Mouse (Mus musculus) hindbrain, embryonic 15.5 days (tissue): ENCODE measurements around the gene Prom2. TPM values are rescaled to one million over a fixed set of nuclear protein-coding genes. Genes with fewer than 3 reads are reported as not detected.

Source experiments
- ATAC-seq: fragments of 200-750 bp; cut with Nextera tagmentation; 2 replicates; pipeline ENCODE4 v1.8.0; 2017; ENCODE audit warnings: low read depth, moderate number of reproducible peaks, moderate TSS enrichment; ENCODE audit not compliant: low FRiP score
- H3K27ac ChIP-seq: fragments of 300-500 bp; sonication (generic); replicated peaks from 2 replicates; pipeline ENCODE4 v1.5.1; 2015; ENCODE audit warnings: mild to moderate bottlenecking, inconsistent platforms
- H3K27me3 ChIP-seq: fragments of 300-500 bp; sonication (generic); 2 replicates; pipeline ENCODE4 v1.6.1; 2015; ENCODE audit warnings: control low read depth, inconsistent platforms
- H3K36me3 ChIP-seq: fragments of 300-500 bp; sonication (generic); 2 replicates; pipeline ENCODE4 v1.6.1; 2015; ENCODE audit warnings: control low read depth, inconsistent platforms
- H3K4me1 ChIP-seq: fragments of 300-500 bp; sonication (generic); replicated peaks from 2 replicates; pipeline ENCODE4 v1.6.1; 2015; ENCODE audit warnings: control low read depth, inconsistent platforms
- H3K4me2 ChIP-seq: fragments of 300-500 bp; sonication (generic); 2 replicates; pipeline ENCODE4 v1.6.1; 2015; ENCODE audit warnings: moderate library complexity, mild to moderate bottlenecking, inconsistent platforms
- H3K4me3 ChIP-seq: fragments of 300-500 bp; sonication (generic); 2 replicates; pipeline ENCODE4 v1.5.1; 2015; ENCODE audit warnings: mild to moderate bottlenecking, inconsistent platforms
- H3K9ac ChIP-seq: fragments of 300-500 bp; sonication (generic); 2 replicates; pipeline ENCODE4 v1.6.1; 2015; ENCODE audit warnings: inconsistent platforms
- H3K9me3 ChIP-seq: fragments of 300-500 bp; sonication (generic); 2 replicates; pipeline ENCODE4 v1.6.1; 2016; ENCODE audit warnings: control low read depth, inconsistent platforms
- WGBS: fragments of 180-500 bp; shearing (Covaris S2); methylation state at CpG from one replicate; pipeline ENCODE4 v1.1.7; 2015; 5-methylcytosine and 5-hydroxymethylcytosine counted together
- polyA plus RNA-seq: library from polyadenylated mRNA; unstranded; fragments of >200 nt; fragmentation: Nextera tagmentation; extraction: Ambion mirVana; gene quantifications from 2 replicates; pipeline ENCODE4 v1.2.1, GENCODE M21; 2015

The Prom2 gene
- polyA plus RNA-seq, 1 experiment from 2014 or later = 0.09 TPM

- Histone ChIP-seq H3K36me3 (no peaks in the 10 kb centered on the region), H3K9ac (no peak overlapping the region), H3K4me2 (no peak overlapping the region), H3K9me3 (no peaks in the 10 kb centered on the region), H3K4me3 (no peak overlapping the region), H3K27me3 (no peaks in the 10 kb centered on the region), H3K4me1 (no peaks in the 10 kb centered on the region), H3K27ac (no peak overlapping the region)
- no peak for ATAC-seq
Observed at GRCm38 (mm10) chr2:127549711-127550110, 8.4 kb upstream of the Prom2 start.

- Histone ChIP-seq H3K9ac (no peak overlapping the region), H3K27ac (no peak overlapping the region), H3K4me3 (no peak overlapping the region), H3K9me3 (no peaks in the 10 kb centered on the region), H3K36me3 (no peaks in the 10 kb centered on the region), H3K4me1 (no peaks in the 10 kb centered on the region), H3K27me3 (0 out of 2 replicates have a peak, but pooled peaks cover 6% of the 10 kb centered on the region), H3K4me2 (no peak overlapping the region)
- WGBS = 76% methylated on average over 5 of the region's 5 CpGs
- no peak for ATAC-seq
Observed at GRCm38 (mm10) chr2:127548342-127549074, 7.2 kb upstream of the Prom2 start.

- H3K9ac ChIP-seq = no peak overlapping the region
- H3K4me1 ChIP-seq = peaks cover 6% of the 10 kb centered on the region
- no peak for ATAC-seq
- 80% methylated on average over 2 of the region's 2 CpGs for WGBS
- peaks cover 54% of the 10 kb centered on the region for H3K27me3 ChIP-seq
- no peak overlapping the region for H3K4me3 ChIP-seq
- no peak overlapping the region for H3K4me2 ChIP-seq
- H3K9me3 ChIP-seq = no peaks in the 10 kb centered on the region
- H3K27ac ChIP-seq = no peak overlapping the region
- H3K36me3 ChIP-seq = no peaks in the 10 kb centered on the region
Observed at GRCm38 (mm10) chr2:127541697-127542096, 430 bp upstream of the Prom2 start.

- peaks cover 52% of the 10 kb centered on the region for H3K27me3 ChIP-seq
- H3K36me3 ChIP-seq = no peaks in the 10 kb centered on the region
- WGBS = 31% methylated on average over 4 of the region's 4 CpGs
Observed at GRCm38 (mm10) chr2:127539494-127539893, 1.8 kb downstream of the Prom2 start.

GRCm38 (mm10) chr2:127537548-127537947, 3.7 kb downstream of the Prom2 start:
- WGBS = 71% methylated on average over 3 of the region's 3 CpGs
- no peaks in the 10 kb centered on the region for H3K36me3 ChIP-seq
- ATAC-seq = no peak
- no peaks in the 10 kb centered on the region for H3K9me3 ChIP-seq
- H3K27ac ChIP-seq = no peak overlapping the region
- H3K4me2 ChIP-seq = no peak overlapping the region
- H3K27me3 ChIP-seq = peaks cover 39% of the 10 kb centered on the region
- H3K4me1 ChIP-seq = peaks cover 6% of the 10 kb centered on the region
- no peak overlapping the region for H3K9ac ChIP-seq
- no peak overlapping the region for H3K4me3 ChIP-seq

More at GRCm38 (mm10) chr2:127539494-127539893, 1.8 kb downstream of the Prom2 start:
- no peak overlapping the region for H3K4me3 ChIP-seq
- no peak for ATAC-seq
- H3K9me3 ChIP-seq = no peaks in the 10 kb centered on the region
- H3K4me1 ChIP-seq = peaks cover 6% of the 10 kb centered on the region
- H3K4me2 ChIP-seq = no peak overlapping the region
- no peak overlapping the region for H3K27ac ChIP-seq
- no peak overlapping the region for H3K9ac ChIP-seq

GRCm38 (mm10) chr2:127535363-127535762, 5.9 kb downstream of the Prom2 start:
- H3K9me3 ChIP-seq = no peaks in the 10 kb centered on the region
- no peak overlapping the region for H3K27ac ChIP-seq
- H3K9ac ChIP-seq = no peak overlapping the region
- WGBS = 78% methylated on average over 9 of the region's 9 CpGs
- no peaks in the 10 kb centered on the region for H3K4me1 ChIP-seq
- ATAC-seq = no peak
- no peak overlapping the region for H3K4me3 ChIP-seq
- no peaks in the 10 kb centered on the region for H3K36me3 ChIP-seq
- H3K27me3 ChIP-seq = peaks cover 17% of the 10 kb centered on the region
- no peak overlapping the region for H3K4me2 ChIP-seq

GRCm38 (mm10) chr2:127532379-127532778, 8.9 kb downstream of the Prom2 start:
- H3K36me3 ChIP-seq = no peaks in the 10 kb centered on the region
- no peaks in the 10 kb centered on the region for H3K9me3 ChIP-seq
- WGBS = 14% methylated on average over 9 of the region's 9 CpGs
- no peak overlapping the region for H3K27ac ChIP-seq
- H3K4me3 ChIP-seq = no peak overlapping the region
- H3K4me2 ChIP-seq = no peak overlapping the region
- H3K4me1 ChIP-seq = no peaks in the 10 kb centered on the region
- no peak for ATAC-seq
- H3K27me3 ChIP-seq = no peaks in the 10 kb centered on the region
- H3K9ac ChIP-seq = no peak overlapping the region

- no peaks in the 10 kb centered on the region for H3K4me1 ChIP-seq
- H3K27ac ChIP-seq = no peak overlapping the region
- no peak overlapping the region for H3K4me2 ChIP-seq
- H3K9ac ChIP-seq = no peak overlapping the region
- H3K36me3 ChIP-seq = no peaks in the 10 kb centered on the region
- WGBS = 78% methylated on average over 2 of the region's 2 CpGs
- peak; percentile 34; the same call in 1 of the 2 replicates for ATAC-seq
- no peaks in the 10 kb centered on the region for H3K27me3 ChIP-seq
- H3K4me3 ChIP-seq = no peak overlapping the region
- H3K9me3 ChIP-seq = no peaks in the 10 kb centered on the region
Observed at GRCm38 (mm10) chr2:127531592-127531991, 9.7 kb downstream of the Prom2 start.

- no peaks in the 10 kb centered on the region for H3K36me3 ChIP-seq
- H3K27ac ChIP-seq = no peak overlapping the region
- WGBS = 75% methylated on average over 3 of the region's 3 CpGs
- no peak for ATAC-seq
- no peaks in the 10 kb centered on the region for H3K27me3 ChIP-seq
- H3K9me3 ChIP-seq = no peaks in the 10 kb centered on the region
- H3K9ac ChIP-seq = no peak overlapping the region
- no peaks in the 10 kb centered on the region for H3K4me1 ChIP-seq
- no peak overlapping the region for H3K4me2 ChIP-seq
- H3K4me3 ChIP-seq = no peak overlapping the region
Observed at GRCm38 (mm10) chr2:127530418-127530817, 10.8 kb downstream of the Prom2 start.

GRCm38 (mm10) chr2:127525004-127525775, 16.1 kb downstream of the Prom2 start:
- no peaks in the 10 kb centered on the region for H3K36me3 ChIP-seq
- H3K4me1 ChIP-seq = peaks cover 35% of the 10 kb centered on the region
- no peak for ATAC-seq
- no peaks in the 10 kb centered on the region for H3K27me3 ChIP-seq
- no peak overlapping the region for H3K4me3 ChIP-seq
- H3K9ac ChIP-seq = no peak overlapping the region
- H3K27ac ChIP-seq = no peak overlapping the region
- no peak overlapping the region for H3K4me2 ChIP-seq
- H3K9me3 ChIP-seq = no peaks in the 10 kb centered on the region
- WGBS = 86% methylated on average over 3 of the region's 3 CpGs

- H3K27ac ChIP-seq = peak overlapping the region; percentile 84; the same call in 1 of the 2 replicates
- no peak overlapping the region for H3K9ac ChIP-seq
- H3K4me2 ChIP-seq = no peak overlapping the region
- no peaks in the 10 kb centered on the region for H3K36me3 ChIP-seq
- H3K4me3 ChIP-seq = no peak overlapping the region
- no peaks in the 10 kb centered on the region for H3K27me3 ChIP-seq
- no peak for ATAC-seq
- peaks cover 43% of the 10 kb centered on the region for H3K4me1 ChIP-seq
- WGBS = 59% methylated on average over 7 of the region's 7 CpGs
- no peaks in the 10 kb centered on the region for H3K9me3 ChIP-seq
Observed at GRCm38 (mm10) chr2:127523950-127524729, 17.1 kb downstream of the Prom2 start.

GRCm38 (mm10) chr2:127522006-127522441, 19.2 kb downstream of the Prom2 start, which contains the start of gene Kcnip3:
Gene Kcnip3, minus strand, starts transcription at chr2:127522094.
- 3% methylated on average over 10 of the region's 10 CpGs for WGBS
- Histone ChIP-seq H3K9ac (peak within 1 kb of the TSS; percentile 43), H3K27ac (peak within 1 kb of the TSS; percentile 84), H3K36me3 (no peaks in the 10 kb centered on the region), H3K4me2 (peak within 1 kb of the TSS; percentile 56), H3K9me3 (no peaks in the 10 kb centered on the region), H3K4me3 (peak within 1 kb of the TSS; percentile 42), H3K4me1 (peaks cover 62% of the 10 kb centered on the region), H3K27me3 (no peaks in the 10 kb centered on the region)
- ATAC-seq = peak; percentile 85
